Mouse (Mus musculus): ENCODE measurements around the gene Eif3l.

DNA sequence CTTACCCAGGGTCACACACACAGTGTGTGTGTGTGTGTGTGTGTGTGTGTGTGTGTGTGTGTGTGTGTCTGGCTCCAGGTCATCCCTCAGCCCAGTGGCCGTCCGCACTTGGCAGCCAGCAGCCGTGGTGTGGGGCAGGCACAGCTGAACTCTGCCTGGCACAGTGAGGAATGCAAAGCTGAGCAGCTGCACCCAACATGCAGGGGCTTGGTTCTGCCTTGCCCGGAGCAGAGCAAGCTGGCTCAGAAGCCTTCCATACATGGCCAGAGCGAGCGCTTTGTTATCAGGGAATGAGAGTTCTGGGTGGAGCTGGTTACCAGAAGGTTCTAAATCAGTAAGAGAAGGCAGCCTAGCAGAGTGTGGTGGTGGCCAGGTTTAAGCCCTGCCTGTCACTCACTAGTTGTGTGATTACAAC lies 22.6 kb downstream of the Eif3l start:
- TF ChIP-seq CTCF (IDR thresholded peaks at IDR 0.05; ENCODE audit: low read depth) = no peak
- TF ChIP-seq EP300 (optimal IDR thresholded peaks at IDR 0.05) = no peak

Data from stomach, postnatal 0 days (tissue).